Mouse (Mus musculus) testis, adult 2 months (tissue): ENCODE results near the gene Olfr502.

ENCODE experiments used
- CTCF ChIP-seq: fragments of 200-500 bp; IDR thresholded peaks from 2 replicates; pipeline ENCODE4 v1.5.1; 2012; ENCODE audit warnings: low read depth, mild to moderate bottlenecking, inconsistent platforms, low read length, moderate library complexity; ENCODE audit not compliant: control insufficient read depth, insufficient read depth, insufficient replicate concordance
- POLR2A ChIP-seq: fragments of 200-500 bp; IDR thresholded peaks from 2 replicates; pipeline ENCODE4 v1.6.1; 2012; ENCODE audit warnings: low read depth, mild to moderate bottlenecking, inconsistent platforms, low read length, moderate library complexity; ENCODE audit not compliant: control insufficient read depth

GRCm38 (mm10) chr7:108542416-108542815, 17.6 kb upstream of the Olfr502 start:
- TF ChIP-seq CTCF (no peak), POLR2A (no peak)
